Mouse (Mus musculus) WW6 (cell line): ENCODE measurements around the gene Rbm34.
"Not testable (repeated sequence)": the region's sequence is repeated elsewhere in the genome, so short reads cannot be mapped to it uniquely, and the experiment has no call there.

Experiments used
- DNase-seq: peaks from one replicate; pipeline ENCODE4 v3.0.0-alpha.2; 2013; ENCODE audit warnings: low read depth, low spot score

Rbm34 gene

GRCm38 (mm10) chr8:126919255-126919654, 51.6 kb downstream of the Rbm34 start:
- DNase-seq, result no peak

- no peak for DNase-seq
Measured at GRCm38 (mm10) chr8:126918356-126918755, 52.5 kb downstream of the Rbm34 start.

GRCm38 (mm10) chr8:126917179-126917905, 53.5 kb downstream of the Rbm34 start:
- DNase-seq, result no peak

GRCm38 (mm10) chr8:126916611-126917010, 54.3 kb downstream of the Rbm34 start:
- no peak for DNase-seq

- DNase-seq, result no peak
Measured at GRCm38 (mm10) chr8:126914609-126915375, 56.1 kb downstream of the Rbm34 start.

GRCm38 (mm10) chr8:126914107-126914490, 56.8 kb downstream of the Rbm34 start:
- not testable (repeated sequence) for DNase-seq

GRCm38 (mm10) chr8:126913241-126914106, 57.4 kb downstream of the Rbm34 start:
- no peak for DNase-seq

GRCm38 (mm10) chr8:126909371-126909802, 61.5 kb downstream of the Rbm34 start:
- DNase-seq, result no peak

GRCm38 (mm10) chr8:126908805-126909204, 62.1 kb downstream of the Rbm34 start:
- DNase-seq, result no peak

- no peak for DNase-seq
Measured at GRCm38 (mm10) chr8:126907968-126908367, 62.9 kb downstream of the Rbm34 start.

- DNase-seq, result no peak
Measured at GRCm38 (mm10) chr8:126907374-126907773, 63.5 kb downstream of the Rbm34 start.

- DNase-seq, result no peak
Measured at GRCm38 (mm10) chr8:126905387-126905786, 65.5 kb downstream of the Rbm34 start.

GRCm38 (mm10) chr8:126903927-126904326, 66.9 kb downstream of the Rbm34 start:
- no peak for DNase-seq

GRCm38 (mm10) chr8:126903224-126903895, 67.5 kb downstream of the Rbm34 start:
- no peak for DNase-seq

GRCm38 (mm10) chr8:126901612-126902011, 69.3 kb downstream of the Rbm34 start:
- DNase-seq, result no peak

GRCm38 (mm10) chr8:126901049-126901448, 69.8 kb downstream of the Rbm34 start:
- no peak for DNase-seq
